Mouse (Mus musculus) embryo, embryonic 10 days (tissue): ENCODE data around the gene Zbp1.

Experiments
- DNase-seq: peaks from one replicate; pipeline ENCODE4 v3.0.0-alpha.2; 2015; ENCODE audit warnings: low spot score

Gene Zbp1

DNA sequence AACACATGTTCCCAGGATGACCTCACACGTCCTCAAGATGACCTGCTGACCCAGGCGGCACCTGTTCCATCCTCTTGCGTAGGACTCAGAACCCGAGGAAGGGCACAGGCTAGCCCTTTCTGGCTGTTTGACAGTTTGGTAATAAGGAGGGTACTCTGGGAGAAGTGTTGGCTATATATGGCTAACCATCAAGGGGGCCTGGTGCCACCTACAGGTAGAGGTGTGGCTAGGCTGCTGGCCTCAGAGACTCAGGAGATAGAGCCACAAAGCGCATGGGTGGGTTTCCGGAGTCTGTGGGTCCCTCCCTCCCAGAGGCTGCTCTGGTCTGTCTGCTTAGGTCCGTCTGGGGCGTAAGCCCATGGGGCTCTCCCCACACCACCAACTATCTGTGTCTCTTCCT is 28.0 kb upstream of the Zbp1 start:
- no peak for DNase-seq

GRCm38 (mm10) chr2:173245258-173245657 is 26.5 kb upstream of the Zbp1 start:
- no peak for DNase-seq

DNA sequence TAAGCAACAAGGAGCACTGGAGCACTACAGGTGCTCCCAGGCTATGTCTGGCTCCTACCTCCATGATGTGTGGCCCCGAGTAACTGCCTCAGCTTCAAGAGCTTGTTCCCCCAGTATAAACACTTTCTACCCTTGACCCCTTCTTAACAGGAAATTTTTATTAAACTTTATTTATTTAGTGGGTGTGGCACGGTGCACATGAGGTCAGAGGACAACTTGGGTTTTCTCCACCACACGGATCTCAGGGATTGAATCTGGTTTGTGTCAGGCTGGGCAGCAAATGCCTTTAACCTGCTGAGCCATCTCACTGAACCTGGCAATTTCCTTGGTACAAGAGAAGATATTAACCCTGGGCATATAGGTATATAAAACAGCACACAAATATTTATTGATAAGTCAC is 25.4 kb upstream of the Zbp1 start:
- no peak for DNase-seq

DNA sequence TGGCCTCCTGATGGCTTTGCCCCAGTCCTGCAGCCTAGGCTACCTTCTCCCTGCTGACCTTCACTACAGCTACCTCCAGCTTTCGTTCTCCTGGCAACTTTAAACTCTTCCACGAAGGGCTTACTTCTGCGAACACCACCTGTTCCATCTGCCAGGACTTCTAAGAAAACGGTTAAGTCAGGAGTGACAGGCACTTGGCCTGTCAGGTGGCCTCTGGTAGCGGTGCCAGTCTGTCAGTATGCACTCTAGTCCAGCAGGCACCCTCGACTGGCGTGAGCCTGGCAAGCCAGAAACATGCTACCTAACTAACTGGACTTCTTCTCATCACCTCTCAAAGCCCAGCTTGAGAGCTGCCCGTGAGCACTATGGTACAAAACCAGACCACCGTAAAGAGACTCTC is 24.9 kb upstream of the Zbp1 start:
- DNase-seq = no peak

- peak; percentile 74 for DNase-seq
These were observed 24.2 kb upstream of the Zbp1 start for GRCm38 (mm10) chr2:173242874-173243273.

- DNase-seq = no peak
These were observed 22.0 kb upstream of the Zbp1 start for GRCm38 (mm10) chr2:173240738-173241137.

- no peak for DNase-seq
These were observed 19.8 kb upstream of the Zbp1 start for GRCm38 (mm10) chr2:173238522-173238921.

DNA sequence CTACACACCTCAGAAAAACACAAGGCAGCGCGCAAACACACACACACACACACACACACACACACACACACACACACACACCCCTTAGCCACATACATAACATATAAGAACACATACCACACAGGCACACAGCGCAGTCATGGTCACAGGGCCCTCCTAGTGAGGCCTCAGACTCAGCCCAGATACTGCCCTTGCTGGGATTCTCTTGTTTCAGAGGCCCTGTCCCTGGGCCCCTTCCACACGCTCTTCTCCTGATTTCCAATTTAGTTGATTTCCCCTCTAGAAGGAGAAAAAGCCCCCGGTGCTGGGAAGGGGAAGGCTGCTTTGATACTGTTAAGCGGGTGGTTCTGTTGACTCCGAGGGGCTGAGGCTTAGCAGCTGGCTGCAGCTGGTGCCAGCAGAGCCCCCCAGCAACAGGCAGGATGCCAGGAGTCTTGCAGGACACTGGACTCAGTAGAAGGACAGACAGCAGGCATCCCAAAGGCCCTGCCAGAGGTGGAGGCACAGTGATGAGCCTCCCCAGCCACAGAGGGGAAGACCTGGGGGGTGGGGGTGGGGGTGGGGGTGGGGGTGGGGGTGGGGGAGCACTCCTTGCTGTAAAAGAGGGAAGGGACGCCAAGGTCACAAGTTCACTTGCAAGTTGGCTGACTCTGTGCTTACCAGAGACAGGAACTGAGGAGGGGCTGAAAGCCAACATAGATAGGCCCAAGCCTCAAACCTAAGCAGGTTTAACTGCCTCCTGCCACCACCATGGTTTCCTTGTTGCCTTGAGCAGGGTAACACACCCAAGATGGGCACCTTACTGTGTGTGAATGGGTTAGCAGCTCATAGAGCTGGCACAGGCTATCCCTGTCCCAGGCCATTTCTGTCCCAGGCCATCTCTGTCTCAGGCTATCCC is 17.0 kb upstream of the Zbp1 start:
- no peak for DNase-seq

GRCm38 (mm10) chr2:173232766-173233099 is 14.0 kb upstream of the Zbp1 start:
- DNase-seq = no peak

GRCm38 (mm10) chr2:173232065-173232765 is 13.5 kb upstream of the Zbp1 start:
- no peak for DNase-seq

GRCm38 (mm10) chr2:173229578-173230224 is 11.0 kb upstream of the Zbp1 start:
- DNase-seq = peak; percentile 93

GRCm38 (mm10) chr2:173228567-173228966 is 9.8 kb upstream of the Zbp1 start:
- DNase-seq = no peak

DNA sequence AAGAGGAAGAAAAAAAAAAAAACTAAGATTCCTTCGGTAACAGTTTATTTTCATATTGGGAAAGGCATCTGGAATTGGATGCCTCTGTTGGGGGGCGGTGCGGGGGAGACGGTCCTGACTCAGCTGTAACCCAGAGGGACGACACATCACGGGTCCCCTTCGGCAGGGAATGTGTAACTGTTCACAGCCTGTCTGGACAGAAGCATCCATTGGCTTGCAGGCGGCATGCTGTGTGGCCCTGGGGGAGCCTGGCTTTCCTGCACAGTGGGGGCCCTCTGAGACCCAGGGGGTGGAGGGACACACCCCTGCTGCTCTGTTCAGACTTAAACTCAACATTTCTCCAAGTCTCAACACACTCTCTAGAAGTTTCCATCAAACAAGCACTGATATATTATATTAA is 8.1 kb upstream of the Zbp1 start:
- no peak for DNase-seq

- DNase-seq = no peak
These were observed 7.2 kb upstream of the Zbp1 start for GRCm38 (mm10) chr2:173225906-173226305.

GRCm38 (mm10) chr2:173224832-173225231 is 6.1 kb upstream of the Zbp1 start:
- DNase-seq = no peak

- DNase-seq = no peak
These were observed 5.4 kb upstream of the Zbp1 start for GRCm38 (mm10) chr2:173224097-173224496.

- DNase-seq = no peak
These were observed 4.8 kb upstream of the Zbp1 start for GRCm38 (mm10) chr2:173223496-173223895.

- no peak for DNase-seq
These were observed 2.0 kb upstream of the Zbp1 start for GRCm38 (mm10) chr2:173220754-173221153.

DNA sequence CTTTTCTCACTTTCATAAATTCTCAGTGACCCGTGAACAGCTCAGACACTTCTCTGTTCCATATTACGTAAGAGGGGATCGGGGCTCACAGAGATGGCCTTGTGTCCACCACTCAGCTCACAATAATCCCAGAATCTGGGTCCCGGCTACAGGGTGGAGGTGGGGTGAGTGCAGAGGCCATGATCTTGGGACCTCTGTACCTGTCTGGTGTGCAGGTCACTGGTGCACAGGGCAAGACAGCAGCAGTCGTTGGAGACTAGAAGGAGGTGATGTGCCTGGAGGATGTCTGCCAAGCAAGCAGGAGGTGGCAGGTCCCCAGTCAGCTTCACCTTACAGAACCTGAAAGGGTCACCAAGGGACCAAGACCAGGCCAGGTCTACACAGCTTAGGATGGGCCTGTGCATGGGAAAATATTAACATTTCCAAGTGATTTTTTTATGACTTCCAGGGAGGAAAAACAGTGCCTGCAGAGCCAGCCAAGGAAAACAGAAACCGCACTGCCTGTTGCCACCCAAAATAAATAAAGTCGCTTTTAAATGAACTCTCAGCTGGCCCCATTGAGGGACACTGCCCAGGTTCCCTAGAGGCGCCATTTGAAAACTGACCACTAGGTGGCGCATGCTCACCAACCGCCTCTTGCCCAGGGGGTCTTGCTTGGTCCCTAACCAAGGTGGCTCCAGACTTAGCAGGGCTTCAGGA is 682 bp upstream of the Zbp1 start:
- peak; percentile 69 for DNase-seq

GRCm38 (mm10) chr2:173217763-173218258 is 912 bp downstream of the Zbp1 start:
- DNase-seq = no peak

DNA sequence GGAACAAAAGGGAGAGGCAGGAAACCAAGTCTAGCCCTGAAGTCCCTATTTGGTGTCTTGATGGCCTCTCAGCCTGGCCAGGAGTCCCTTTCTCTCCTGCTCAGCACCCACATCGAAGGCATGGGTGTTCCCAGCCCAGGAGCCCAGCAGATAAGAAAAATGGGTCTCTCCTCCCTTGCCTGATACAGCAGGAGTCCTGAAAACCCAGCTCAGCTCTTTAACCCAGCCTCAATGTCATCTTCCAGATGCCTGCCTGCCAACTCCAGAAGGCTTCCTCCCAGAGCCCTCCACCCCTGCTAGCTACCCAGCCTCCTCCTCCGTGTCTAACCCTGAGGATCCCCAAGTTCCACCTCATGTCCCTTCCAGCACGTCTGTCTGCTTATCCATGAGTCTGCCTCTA is 1.5 kb downstream of the Zbp1 start:
- no peak for DNase-seq

- DNase-seq = no peak
These were observed 1.9 kb downstream of the Zbp1 start for GRCm38 (mm10) chr2:173216840-173217239.
